In genomic region chr19:9082191-9083009, GRCm38 (mm10) we compare ENCODE assay signal across 8 mouse cellular contexts. TPM values are rescaled to one million over a fixed set of nuclear protein-coding genes. Genes with fewer than 3 reads are reported as not detected.
A peak's percentile ranks its signal among the peaks of the same experiment; 100 is the strongest.
DNase-seq lines count a peak whose midpoint lies in the region; ATAC-seq and TF ChIP-seq lines count a peak whose summit lies in the region.

No protein-coding gene starts in this region.

- peak overlapping the region; percentile 35 for H3K4me2 ChIP-seq in forebrain, embryonic 12.5 days
- H3K4me2 ChIP-seq in liver, embryonic 16.5 days (ENCODE audit: low read depth, low read length) = peak overlapping the region; percentile 41
- peak overlapping the region; percentile 40 for H3K4me2 ChIP-seq in neural tube, embryonic 12.5 days (replicated peaks)
- H3K4me2 ChIP-seq in stomach, postnatal 0 days (replicated peaks; ENCODE audit: low read depth) = peak overlapping the region; percentile 34; the same call in 1 of the 2 replicates

- no peaks in the 10 kb centered on the region for H3K9me3 ChIP-seq in forebrain, embryonic 12.5 days
- no peaks in the 10 kb centered on the region for H3K9me3 ChIP-seq in liver, embryonic 16.5 days (replicated peaks; ENCODE audit: control insufficient read depth, low read length)
- no peaks in the 10 kb centered on the region for H3K9me3 ChIP-seq in neural tube, embryonic 12.5 days
- no peaks in the 10 kb centered on the region for H3K9me3 ChIP-seq in stomach, postnatal 0 days (ENCODE audit: control insufficient read depth, low read length)

- peak; percentile 94 for ATAC-seq in forebrain, embryonic 12.5 days (ENCODE audit: low FRiP score)
- peak; percentile 82 for ATAC-seq in liver, embryonic 16.5 days (ENCODE audit: low read depth)
- peak; percentile 95 for ATAC-seq in neural tube, embryonic 12.5 days (ENCODE audit: low FRiP score, low read depth)
- ATAC-seq in stomach, postnatal 0 days (ENCODE audit: low FRiP score, low TSS enrichment) = peak; percentile 92

- H3K36me3 ChIP-seq in forebrain, embryonic 12.5 days (replicated peaks) = no peaks in the 10 kb centered on the region
- H3K36me3 ChIP-seq in liver, embryonic 16.5 days (ENCODE audit: control insufficient read depth, insufficient read depth) = no peaks in the 10 kb centered on the region
- H3K36me3 ChIP-seq in neural tube, embryonic 12.5 days = no peaks in the 10 kb centered on the region
- no peaks in the 10 kb centered on the region for H3K36me3 ChIP-seq in stomach, postnatal 0 days (ENCODE audit: control insufficient read depth, insufficient read depth, low read length)

- intact Hi-C loops in heart, postnatal 10 days (cut with DNase I) = loop anchor here (1.0 kb wide), 2 partner anchors 89 to 106 kb away; no protein-coding TSS in a partner anchor

- H3K4me1 ChIP-seq in forebrain, embryonic 12.5 days = peaks cover 8% of the 10 kb centered on the region
- peaks cover 2% of the 10 kb centered on the region; the same call in 1 of the 2 replicates for H3K4me1 ChIP-seq in liver, embryonic 16.5 days (ENCODE audit: control insufficient read depth, low read depth, low read length)
- H3K4me1 ChIP-seq in neural tube, embryonic 12.5 days = no peaks in the 10 kb centered on the region
- H3K4me1 ChIP-seq in stomach, postnatal 0 days (replicated peaks; ENCODE audit: control insufficient read depth, insufficient read depth) = 0 out of 2 replicates have a peak, but pooled peaks cover 3% of the 10 kb centered on the region

- TF ChIP-seq CTCF in stomach, postnatal 0 days (IDR thresholded peaks at IDR 0.05; ENCODE audit: low read depth) = peak; percentile 99

- no peak overlapping the region for H3K27ac ChIP-seq in forebrain, embryonic 12.5 days
- H3K27ac ChIP-seq in liver, embryonic 16.5 days (ENCODE audit: low read length) = no peak overlapping the region
- H3K27ac ChIP-seq in neural tube, embryonic 12.5 days = no peak overlapping the region
- peak overlapping the region; percentile 53 for H3K27ac ChIP-seq in stomach, postnatal 0 days (replicated peaks)

- peak; percentile 83 to 86 for DNase-seq in CD8-positive naive resting alpha-beta T cell, adult 2 months (ENCODE audit: low read depth in 2 of 2, low spot score in 2 of 2)
- peak; percentile 75 for DNase-seq in c-Kit-positive CD71-negative TER-119-negative erythroid progenitor cells, embryonic 14.5 days (ENCODE audit: low read depth)
- peak; percentile 89 to 91 for DNase-seq in heart, postnatal 10 days
- DNase-seq in kidney, postnatal 4 days = peak; percentile 91 to 93
- peak; percentile 89 for DNase-seq in stomach, postnatal 0 days (ENCODE audit: low spot score)

- no peak for TF ChIP-seq EP300 in stomach, postnatal 0 days (optimal IDR thresholded peaks at IDR 0.05)

- H3K9ac ChIP-seq in forebrain, embryonic 12.5 days = no peak overlapping the region; the same call in 1 of the 2 replicates
- no peak overlapping the region for H3K9ac ChIP-seq in liver, embryonic 16.5 days (ENCODE audit: low read depth, low read length)
- H3K9ac ChIP-seq in neural tube, embryonic 12.5 days = no peak overlapping the region
- H3K9ac ChIP-seq in stomach, postnatal 0 days (ENCODE audit: low read length) = no peak overlapping the region

- 0 out of 2 replicates have a peak overlapping the region, but pooled peaks have one; percentile 4 for H3K4me3 ChIP-seq in forebrain, embryonic 12.5 days (replicated peaks)
- no peak overlapping the region for H3K4me3 ChIP-seq in liver, embryonic 16.5 days (ENCODE audit: low read depth, low read length)
- H3K4me3 ChIP-seq in neural tube, embryonic 12.5 days = no peak overlapping the region
- H3K4me3 ChIP-seq in stomach, postnatal 0 days (ENCODE audit: low read depth, low read length) = peak overlapping the region; percentile 13; the same call in 1 of the 2 replicates

- 18% methylated on average over 23 of the region's 23 CpGs for WGBS in forebrain, embryonic 12.5 days
- WGBS in liver, embryonic 16.5 days (ENCODE audit: insufficient replicate concordance) = 18% methylated on average over 23 of the region's 23 CpGs
- 12% methylated on average over 23 of the region's 23 CpGs for WGBS in neural tube, embryonic 12.5 days
- 15% methylated on average over 23 of the region's 23 CpGs for WGBS in stomach, postnatal 0 days

- H3K27me3 ChIP-seq in forebrain, embryonic 12.5 days = peaks cover 3% of the 10 kb centered on the region
- H3K27me3 ChIP-seq in liver, embryonic 16.5 days (ENCODE audit: control insufficient read depth, insufficient read depth, low read depth, low read length) = no peaks in the 10 kb centered on the region
- H3K27me3 ChIP-seq in neural tube, embryonic 12.5 days (replicated peaks) = no peaks in the 10 kb centered on the region
- H3K27me3 ChIP-seq in stomach, postnatal 0 days (ENCODE audit: control insufficient read depth, insufficient read depth, low read length) = no peaks in the 10 kb centered on the region

RNA-seq across cellular contexts. Expression of gene Scgb1a1, which starts 5.4 kb away (rescaled TPM):
- not detected in 2 replicates for polyA plus RNA-seq in forebrain, embryonic 12.5 days (2016; fragmentation: Nextera tagmentation; extraction: Ambion mirVana)
- 1 to 10 TPM in 1 of 2 experiments, not detected in 1; 4.2 TPM for total RNA-seq in heart, postnatal 10 days (2021)
- polyA plus RNA-seq in liver, embryonic 16.5 days (2015; fragmentation: Nextera tagmentation; extraction: Ambion mirVana) = not detected in 2 replicates
- not detected in 2 replicates for polyA plus RNA-seq in neural tube, embryonic 12.5 days (2016; fragmentation: Nextera tagmentation; extraction: Ambion mirVana)
- 10.8 and 12.6 TPM in 2 replicates for polyA plus RNA-seq in stomach, postnatal 0 days (2015; fragmentation: Nextera tagmentation; extraction: Ambion mirVana)

RNA-seq across cellular contexts. Expression of gene Asrgl1, which starts 53.0 kb away (rescaled TPM):
- polyA plus RNA-seq in forebrain, embryonic 12.5 days (2016; fragmentation: Nextera tagmentation; extraction: Ambion mirVana) = 24.1 and 25.7 TPM in 2 replicates
- total RNA-seq in heart, postnatal 10 days (2021) = 10 to 100 TPM; 18.5 to 18.6 TPM
- 6.4 and 8.0 TPM in 2 replicates for polyA plus RNA-seq in liver, embryonic 16.5 days (2015; fragmentation: Nextera tagmentation; extraction: Ambion mirVana)
- polyA plus RNA-seq in neural tube, embryonic 12.5 days (2016; fragmentation: Nextera tagmentation; extraction: Ambion mirVana) = 15.9 and 16.5 TPM in 2 replicates
- 6.9 and 7.5 TPM in 2 replicates for polyA plus RNA-seq in stomach, postnatal 0 days (2015; fragmentation: Nextera tagmentation; extraction: Ambion mirVana)

Comparison
In these comparisons a context has a peak if more than half of its experiments do, and no peak if none do; other contexts are left out.
1. H3K4me3 ChIP-seq: peak in forebrain, embryonic 12.5 days (single experiment) and stomach, postnatal 0 days (single experiment); none in liver, embryonic 16.5 days (single experiment) and neural tube, embryonic 12.5 days (single experiment).
2. RNA of gene Scgb1a1, which starts 5.4 kb away (polyA plus RNA-seq): 10.8 to 12.6 TPM in stomach, postnatal 0 days; not detected in forebrain, embryonic 12.5 days, not detected in liver, embryonic 16.5 days and not detected in neural tube, embryonic 12.5 days; every median in the first group is over 10 times any median in the second.
3. Peak in every context shown above with its lines, with median percentiles within 50 percentile points of each other: DNase-seq, ATAC-seq and H3K4me2 ChIP-seq.